In the genomic region with DNA sequence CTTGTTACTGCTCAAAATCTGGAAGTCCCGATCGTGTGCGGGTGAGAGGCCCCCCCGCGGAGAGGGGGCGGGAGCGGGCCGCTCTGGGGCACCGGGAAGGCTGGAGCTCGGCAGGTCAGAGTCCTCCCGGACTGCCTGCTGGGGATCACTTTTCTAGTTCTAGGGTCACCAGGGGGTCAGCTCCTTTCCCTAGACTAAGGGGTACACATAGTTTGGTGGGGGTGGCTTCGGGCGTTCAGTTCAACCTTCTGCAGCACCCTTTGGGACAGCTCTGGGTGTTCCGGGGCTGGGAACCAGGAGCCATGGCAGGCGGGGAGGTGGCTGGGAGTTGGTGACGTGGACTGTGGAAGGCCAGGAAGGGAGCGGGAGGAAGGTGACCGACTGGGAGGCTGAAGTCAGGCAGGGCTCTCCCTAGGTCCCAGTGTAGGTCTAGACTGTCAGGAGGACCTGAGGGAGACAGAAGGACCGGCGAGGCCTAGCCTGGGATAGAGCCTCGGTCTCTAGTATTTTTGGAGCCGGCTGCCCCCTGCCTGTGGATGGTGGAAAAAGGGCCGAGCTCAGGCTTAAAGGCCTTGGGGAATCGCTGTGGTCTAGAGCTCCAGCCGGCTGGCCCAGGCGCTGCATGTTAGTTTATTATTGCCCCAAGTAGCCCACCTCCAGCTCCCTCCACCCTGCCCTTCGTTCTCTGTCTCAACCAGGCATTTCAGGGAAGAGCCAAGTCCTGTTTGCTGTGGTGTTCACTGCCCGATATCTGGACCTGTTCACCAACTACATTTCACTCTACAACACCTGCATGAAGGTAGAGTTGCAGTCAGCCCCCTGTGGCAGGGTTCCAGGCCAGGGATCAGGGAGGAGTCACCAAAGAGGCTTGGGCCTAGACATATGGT, we compare ENCODE assay signal across 8 mouse cellular contexts. TPM values are rescaled to one million over a fixed set of nuclear protein-coding genes. Genes with fewer than 3 reads are reported as not detected.
DNase-seq lines count a peak whose midpoint lies in the region; ATAC-seq lines count a peak whose summit lies in the region.

No protein-coding gene starts in this region.

- H3K27me3 ChIP-seq in forebrain, embryonic 15.5 days = peaks cover 12% of the 10 kb centered on the region; the same call in 1 of the 2 replicates

- H3K9me3 ChIP-seq in forebrain, embryonic 15.5 days = no peaks in the 10 kb centered on the region

- H3K4me1 ChIP-seq in forebrain, embryonic 15.5 days = peaks cover 40% of the 10 kb centered on the region

- H3K27ac ChIP-seq in forebrain, embryonic 15.5 days (replicated peaks) = peak overlapping the region; percentile 81

- WGBS in forebrain, embryonic 15.5 days = 3% methylated on average over 27 of the region's 28 CpGs

- peak overlapping the region; percentile 74 for H3K4me2 ChIP-seq in forebrain, embryonic 15.5 days (replicated peaks)

- peak; percentile 53 for ATAC-seq in forebrain, embryonic 15.5 days (replicated peaks)
- peak; percentile 42 to 49; a peak in 2 of 4 replicates for ATAC-seq in hematopoietic stem cell, adult 5-6 weeks (replicated peaks in 1 of 2; ENCODE audit: insufficient read depth in 1 of 2, low FRiP score in 2 of 2, low TSS enrichment in 1 of 2, low read depth in 1 of 2, poor library complexity in 2 of 2, severe bottlenecking in 2 of 2)
- ATAC-seq in megakaryocyte, adult 5-6 weeks (ENCODE audit: poor library complexity, severe bottlenecking) = peak; percentile 61

- H3K4me3 ChIP-seq in forebrain, embryonic 15.5 days = peak overlapping the region; percentile 77

- peak; percentile 72 for DNase-seq in Muller cell, postnatal 12 days (ENCODE audit: inconsistent ontology term)
- DNase-seq in cerebellum, adult 11 months = peak; percentile 57
- peak; percentile 52 to 62 for DNase-seq in layer of hippocampus, postnatal 36 days
- DNase-seq in right cerebral cortex, adult 18-20 months = peak; percentile 38
- DNase-seq in urinary bladder, postnatal 36 days (ENCODE audit: low spot score in 2 of 2) = peak; percentile 55 to 62

- peak overlapping the region; percentile 88 for H3K9ac ChIP-seq in forebrain, embryonic 15.5 days (replicated peaks)

- peaks cover 27% of the 10 kb centered on the region for H3K36me3 ChIP-seq in forebrain, embryonic 15.5 days

RNA-seq across cellular contexts. Expression of a gene that starts 0.7 kb away (rescaled TPM):
- polyA plus RNA-seq in forebrain, embryonic 15.5 days (2015; fragmentation: Nextera tagmentation; extraction: Ambion mirVana) = 33.3 and 38.3 TPM in 2 replicates
- total RNA-seq in hematopoietic stem cell, adult 5-6 weeks (2017) = 56.0 and 63.8 TPM in 2 replicates
- total RNA-seq in layer of hippocampus, postnatal 36 days (2021) = 10 to 100 TPM; 72.4 to 74.2 TPM
- total RNA-seq in megakaryocyte, adult 5-6 weeks (2015) = 144 and 148 TPM in 2 replicates
- total RNA-seq in megakaryocyte, adult 5-6 weeks (2017) = 70.0 and 72.5 TPM in 2 replicates

RNA-seq across cellular contexts. Expression of a gene that starts 4.9 kb away (rescaled TPM):
- polyA plus RNA-seq in forebrain, embryonic 15.5 days (2015; fragmentation: Nextera tagmentation; extraction: Ambion mirVana) = 0.84 and 0.92 TPM in 2 replicates
- total RNA-seq in hematopoietic stem cell, adult 5-6 weeks (2017) = 0.10 and 0.31 TPM in 2 replicates
- total RNA-seq in layer of hippocampus, postnatal 36 days (2021) = 10 to 100 TPM; 10.9 to 11.4 TPM
- total RNA-seq in megakaryocyte, adult 5-6 weeks (2015) = 0.14 and 0.16 TPM in 2 replicates
- total RNA-seq in megakaryocyte, adult 5-6 weeks (2017) = 0.04 and 0.07 TPM in 2 replicates

RNA-seq across cellular contexts. Expression of a gene that starts 23.2 kb away (rescaled TPM):
- 0.33 TPM in 1 of 2 replicates, not detected in the other for polyA plus RNA-seq in forebrain, embryonic 15.5 days (2015; fragmentation: Nextera tagmentation; extraction: Ambion mirVana)
- total RNA-seq in hematopoietic stem cell, adult 5-6 weeks (2017) = not detected in 2 replicates
- total RNA-seq in layer of hippocampus, postnatal 36 days (2021) = not detected
- 1.2 and 1.4 TPM in 2 replicates for total RNA-seq in megakaryocyte, adult 5-6 weeks (2015)
- not detected in 2 replicates for total RNA-seq in megakaryocyte, adult 5-6 weeks (2017)

RNA-seq across cellular contexts. Expression of a gene that starts 23.4 kb away (rescaled TPM):
- polyA plus RNA-seq in forebrain, embryonic 15.5 days (2015; fragmentation: Nextera tagmentation; extraction: Ambion mirVana) = 4.8 and 5.7 TPM in 2 replicates
- 16.2 and 19.6 TPM in 2 replicates for total RNA-seq in hematopoietic stem cell, adult 5-6 weeks (2017)
- total RNA-seq in layer of hippocampus, postnatal 36 days (2021) = 10 to 100 TPM; 20.8 to 25.9 TPM
- 1.9 and 8.0 TPM in 2 replicates for total RNA-seq in megakaryocyte, adult 5-6 weeks (2015)
- 5.8 TPM in 2 replicates for total RNA-seq in megakaryocyte, adult 5-6 weeks (2017)

RNA-seq across cellular contexts. Expression of a gene that starts 42.6 kb away (rescaled TPM):
- 46.8 and 46.9 TPM in 2 replicates for polyA plus RNA-seq in forebrain, embryonic 15.5 days (2015; fragmentation: Nextera tagmentation; extraction: Ambion mirVana)
- total RNA-seq in hematopoietic stem cell, adult 5-6 weeks (2017) = 17.1 and 19.3 TPM in 2 replicates
- total RNA-seq in layer of hippocampus, postnatal 36 days (2021) = 10 to 100 TPM; 19.9 to 22.6 TPM
- 3.5 and 6.5 TPM in 2 replicates for total RNA-seq in megakaryocyte, adult 5-6 weeks (2015)
- total RNA-seq in megakaryocyte, adult 5-6 weeks (2017) = 2.6 and 3.9 TPM in 2 replicates

Comparison
In these comparisons a context has a peak if more than half of its experiments do, and no peak if none do; other contexts are left out.
1. Peak in every context shown above with its lines: DNase-seq, ATAC-seq, H3K4me3 ChIP-seq and H3K27ac ChIP-seq.